Mouse (Mus musculus): ENCODE measurements around the gene Tbx10.

DNA sequence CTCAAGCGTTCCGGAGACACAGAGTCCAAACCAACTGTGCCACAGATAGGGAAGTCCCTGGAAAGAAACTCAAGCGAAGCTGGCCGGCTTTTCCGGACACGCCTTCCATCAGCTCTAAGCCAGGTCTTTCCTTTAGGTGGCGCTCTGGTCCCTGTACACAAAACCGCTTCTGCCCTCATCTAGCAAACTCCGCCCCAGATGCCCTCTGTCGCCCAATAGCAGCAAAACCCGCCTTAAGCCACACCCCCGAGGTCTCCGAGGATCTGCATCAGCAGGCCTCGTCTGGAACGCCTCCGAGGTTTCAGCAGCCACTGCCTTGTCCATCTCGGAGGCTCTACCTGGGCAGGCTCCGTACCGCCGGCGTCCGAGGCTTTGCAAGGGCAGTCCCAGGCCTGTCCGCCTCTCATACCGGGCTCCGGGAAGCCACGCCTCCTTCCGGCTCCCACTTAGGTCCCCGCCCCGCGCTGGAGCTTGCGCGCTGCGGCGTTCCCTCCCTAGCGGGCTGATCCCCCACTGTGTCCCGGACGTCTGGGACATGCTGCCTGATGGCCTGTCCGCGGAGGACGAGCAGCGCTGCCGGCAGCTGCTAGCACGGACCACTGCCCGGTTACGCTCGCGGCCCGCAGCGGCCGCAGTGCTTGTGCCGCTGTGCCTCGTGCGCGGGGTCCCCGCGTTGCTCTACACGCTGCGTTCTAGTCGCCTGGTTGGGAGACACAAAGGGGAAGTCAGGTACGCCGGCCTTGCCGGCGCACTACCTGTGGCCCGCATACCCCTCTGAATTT is 7.8 kb downstream of the Tbx10 start, which contains the start of the genes Nudt8 and Gm49405:
- TF ChIP-seq POLR2A (IDR thresholded peaks at IDR 0.05; ENCODE audit: insufficient read length, low read depth) (peak; percentile 99), E2F4 (IDR thresholded peaks at IDR 0.05; ENCODE audit: insufficient read depth) (no peak), MYOD1 (IDR thresholded peaks at IDR 0.05; ENCODE audit: control insufficient read depth in 1 of 3, insufficient read length in 2 of 3, low read depth in 2 of 3) (peak in 1 of 3 experiments; percentile 80), MAX (IDR thresholded peaks at IDR 0.05; ENCODE audit: low read depth) (no peak), TCF12 (IDR thresholded peaks at IDR 0.05; ENCODE audit: insufficient read depth, poor library complexity, severe bottlenecking) (no peak), REST (IDR thresholded peaks at IDR 0.05; ENCODE audit: insufficient read depth, insufficient read length) (no peak), POLR2AphosphoS2 (IDR thresholded peaks at IDR 0.05; ENCODE audit: insufficient read length, low read depth) (peak; percentile 96), USF1 (IDR thresholded peaks at IDR 0.05; ENCODE audit: low read depth) (no peak), CEBPB (IDR thresholded peaks at IDR 0.05; ENCODE audit: insufficient read depth, poor library complexity, severe bottlenecking) (no peak), MYOG (IDR thresholded peaks at IDR 0.05; ENCODE audit: control insufficient read depth in 1 of 3, insufficient read depth in 1 of 3, insufficient read length in 2 of 3, low read depth in 2 of 3) (peak in 2 of 3 experiments; percentile 59 to 66), SRF (IDR thresholded peaks at IDR 0.05; ENCODE audit: control insufficient read depth, insufficient read length, low read depth) (no peak)
